Mouse (Mus musculus): ENCODE measurements around the gene Pum2.
A peak's percentile ranks its signal among the peaks of the same experiment; 100 is the strongest.
"Not testable (repeated sequence)": the region's sequence is repeated elsewhere in the genome, so short reads cannot be mapped to it uniquely, and the experiment has no call there.

Gene Pum2

GRCm38 (mm10) chr12:8667473-8668255 is 6.3 kb upstream of the Pum2 start:
- DNase-seq (ENCODE audit: low read depth, low spot score), result no peak

GRCm38 (mm10) chr12:8669421-8669820 is 4.5 kb upstream of the Pum2 start:
- DNase-seq (ENCODE audit: low read depth, low spot score), result no peak

GRCm38 (mm10) chr12:8669846-8670245 is 4.1 kb upstream of the Pum2 start:
- no peak for DNase-seq (ENCODE audit: low read depth, low spot score)

GRCm38 (mm10) chr12:8673121-8673973 is 587 bp upstream of the Pum2 start:
- DNase-seq (ENCODE audit: low read depth, low spot score), result peak; percentile 18

GRCm38 (mm10) chr12:8674377-8674864 is 487 bp downstream of the Pum2 start:
- no peak for DNase-seq (ENCODE audit: low read depth, low spot score)

- DNase-seq (ENCODE audit: low read depth, low spot score), result peak; percentile 36
Observed at GRCm38 (mm10) chr12:8674891-8675341, 982 bp downstream of the Pum2 start.

- DNase-seq (ENCODE audit: low read depth, low spot score), result no peak
Observed at GRCm38 (mm10) chr12:8675361-8675760, 1.4 kb downstream of the Pum2 start.

GRCm38 (mm10) chr12:8676341-8676740 is 2.4 kb downstream of the Pum2 start:
- DNase-seq (ENCODE audit: low read depth, low spot score), result no peak

- no peak for DNase-seq (ENCODE audit: low read depth, low spot score)
Observed at GRCm38 (mm10) chr12:8677926-8678325, 4.0 kb downstream of the Pum2 start.

- DNase-seq (ENCODE audit: low read depth, low spot score), result no peak
Observed at GRCm38 (mm10) chr12:8684200-8684599, 10.3 kb downstream of the Pum2 start.

GRCm38 (mm10) chr12:8685036-8685435 is 11.1 kb downstream of the Pum2 start:
- DNase-seq (ENCODE audit: low read depth, low spot score), result no peak

GRCm38 (mm10) chr12:8689882-8690281 is 15.9 kb downstream of the Pum2 start:
- DNase-seq (ENCODE audit: low read depth, low spot score), result not testable (repeated sequence)

GRCm38 (mm10) chr12:8698895-8699294 is 25.0 kb downstream of the Pum2 start:
- peak; percentile 56 for DNase-seq (ENCODE audit: low read depth, low spot score)

GRCm38 (mm10) chr12:8703988-8704387 is 30.1 kb downstream of the Pum2 start:
- no peak for DNase-seq (ENCODE audit: low read depth, low spot score)

- DNase-seq (ENCODE audit: low read depth, low spot score), result no peak
Observed at GRCm38 (mm10) chr12:8708876-8709275, 34.9 kb downstream of the Pum2 start.

GRCm38 (mm10) chr12:8712665-8713064 is 38.7 kb downstream of the Pum2 start:
- peak; percentile 54 for DNase-seq (ENCODE audit: low read depth, low spot score)

GRCm38 (mm10) chr12:8716093-8716492 is 42.2 kb downstream of the Pum2 start:
- DNase-seq (ENCODE audit: low read depth, low spot score), result no peak

GRCm38 (mm10) chr12:8726890-8727289 is 53.0 kb downstream of the Pum2 start:
- DNase-seq (ENCODE audit: low read depth, low spot score), result no peak

- DNase-seq (ENCODE audit: low read depth, low spot score), result no peak
Observed at GRCm38 (mm10) chr12:8728739-8729138, 54.8 kb downstream of the Pum2 start.

- no peak for DNase-seq (ENCODE audit: low read depth, low spot score)
Observed at GRCm38 (mm10) chr12:8753654-8754053, 79.7 kb downstream of the Pum2 start.

- no peak for DNase-seq (ENCODE audit: low read depth, low spot score)
Observed at GRCm38 (mm10) chr12:8754116-8754515, 80.2 kb downstream of the Pum2 start.

GRCm38 (mm10) chr12:8758029-8758428 is 84.1 kb downstream of the Pum2 start:
- no peak for DNase-seq (ENCODE audit: low read depth, low spot score)

Data from CD4-positive helper T cell, adult 2 months (primary cell).